In genomic region chr4:149220481-149220880, GRCm38 (mm10) we compare ENCODE assay signal across 10 mouse cellular contexts. TPM values are rescaled to one million over a fixed set of nuclear protein-coding genes. Genes with fewer than 3 reads are reported as not detected.
DNase-seq lines count a peak whose midpoint lies in the region; ATAC-seq and TF ChIP-seq lines count a peak whose summit lies in the region.
"Had no signal": no experiment of that assay in that cellular context is flagged by ENCODE, and none has a peak within 500 bp of the region (broad histone marks: within the 10 kb centered on the region; RNA-seq: fewer than 3 reads in every experiment).

No protein-coding gene starts in this region.

- no peak overlapping the region for H3K4me3 ChIP-seq in forebrain, embryonic 13.5 days
- H3K4me3 ChIP-seq in midbrain, embryonic 12.5 days: no peak overlapping the region
- no peak overlapping the region for H3K4me3 ChIP-seq in lung, adult 2 months (replicated peaks; ENCODE audit: extremely low read depth, low read depth, low read length)

- TF ChIP-seq POLR2A in lung, adult 2 months (IDR thresholded peaks at IDR 0.05; ENCODE audit: borderline replicate concordance, extremely low read depth, low read depth, low read length): no peak

- peaks cover 24% of the 10 kb centered on the region for H3K4me1 ChIP-seq in forebrain, embryonic 13.5 days
- peaks cover 19% of the 10 kb centered on the region for H3K4me1 ChIP-seq in midbrain, embryonic 12.5 days
- no peaks in the 10 kb centered on the region for H3K4me1 ChIP-seq in lung, adult 2 months (ENCODE audit: control insufficient read depth, insufficient read depth, low read length)

- peaks cover 80% of the 10 kb centered on the region for H3K36me3 ChIP-seq in forebrain, embryonic 13.5 days (ENCODE audit: poor library complexity, severe bottlenecking)
- H3K36me3 ChIP-seq in midbrain, embryonic 12.5 days: peaks cover 92% of the 10 kb centered on the region

- H3K4me2 ChIP-seq in forebrain, embryonic 13.5 days: peak overlapping the region; percentile 23; the same call in 1 of the 2 replicates
- no peak overlapping the region for H3K4me2 ChIP-seq in midbrain, embryonic 12.5 days (replicated peaks)
- H3K4me2 ChIP-seq: liver, embryonic 11.5 days had no signal

- peak overlapping the region; percentile 79 for H3K27ac ChIP-seq in forebrain, embryonic 13.5 days
- H3K27ac ChIP-seq in midbrain, embryonic 12.5 days (replicated peaks): peak overlapping the region; percentile 66

- intact Hi-C loops in gastrocnemius, postnatal 14 days (cut with DNase I; ENCODE audit: low total_unique reads): no loop called here

- peaks cover 4% of the 10 kb centered on the region; the same call in 1 of the 2 replicates for H3K9me3 ChIP-seq in forebrain, embryonic 13.5 days (replicated peaks)
- H3K9me3 ChIP-seq in midbrain, embryonic 12.5 days: 0 out of 2 replicates have a peak, but pooled peaks cover 5% of the 10 kb centered on the region

- H3K27me3 ChIP-seq in forebrain, embryonic 13.5 days: no peaks in the 10 kb centered on the region
- H3K27me3 ChIP-seq in midbrain, embryonic 12.5 days: no peaks in the 10 kb centered on the region

- peak; percentile 18 for DNase-seq in embryo, embryonic 10.5 days (ENCODE audit: low spot score)
- DNase-seq in embryo, embryonic 10 days (ENCODE audit: low spot score): no peak
- DNase-seq in cerebellum, postnatal 14 days: peak; percentile 10 to 23
- no peak for DNase-seq in gastrocnemius, postnatal 14 days
- no peak for DNase-seq in testis, postnatal 14 days (ENCODE audit: low spot score)
- no peak for DNase-seq in lung, adult 2 months
- DNase-seq: adrenal gland, postnatal 36 days had no signal

- peak; percentile 53; the same call in 1 of the 2 replicates for ATAC-seq in forebrain, embryonic 13.5 days
- no peak for ATAC-seq in midbrain, embryonic 12.5 days (ENCODE audit: low FRiP score, low read depth)

- WGBS in forebrain, embryonic 13.5 days: 15% methylated on average over 17 of the region's 17 CpGs
- 53% methylated on average over 17 of the region's 17 CpGs for WGBS in midbrain, embryonic 12.5 days
- WGBS in lung, adult 2 months: 93% methylated on average over 17 of the region's 17 CpGs

- no peak overlapping the region for H3K9ac ChIP-seq in forebrain, embryonic 13.5 days
- H3K9ac ChIP-seq in midbrain, embryonic 12.5 days (replicated peaks): no peak overlapping the region

- no peak for TF ChIP-seq CTCF in lung, adult 2 months (IDR thresholded peaks at IDR 0.05; ENCODE audit: insufficient read depth, low read length)

RNA-seq across cellular contexts. Expression of gene Pgd, which starts 53.9 kb away (rescaled TPM):
- 96.4 and 107 TPM in 2 replicates for polyA plus RNA-seq in forebrain, embryonic 13.5 days (2015; fragmentation: Nextera tagmentation; extraction: Ambion mirVana)
- 120 and 129 TPM in 2 replicates for polyA plus RNA-seq in midbrain, embryonic 12.5 days (2016; fragmentation: Nextera tagmentation; extraction: Ambion mirVana)
- 10 to 100 TPM; 20.7 to 22.4 TPM for total RNA-seq in gastrocnemius, postnatal 14 days (2021)
- polyA plus RNA-seq in lung, adult 2 months (2012; rRNA removed): 118 and 184 TPM in 2 replicates

Comparison
In these comparisons a context has a peak if more than half of its experiments do, and no peak if none do; other contexts are left out.
1. DNase-seq: peak in embryo, embryonic 10.5 days (single experiment) and cerebellum, postnatal 14 days (2 of 2); none in embryo, embryonic 10 days (single experiment), gastrocnemius, postnatal 14 days (single experiment), testis, postnatal 14 days (single experiment) and lung, adult 2 months (single experiment).